Mouse (Mus musculus): Measurements from ENCODE around the gene Prdm16. TPM values are rescaled to one million over a fixed set of nuclear protein-coding genes. Genes with fewer than 3 reads are reported as not detected.

Prdm16 gene
- polyA plus RNA-seq, 1 experiment: not detected

GRCm38 (mm10) chr4:154634001-154634400, 2.7 kb downstream of the Prdm16 start:
- H3K27me3 ChIP-seq (ENCODE audit: control insufficient read depth, insufficient read depth, insufficient read length): no peaks in the 10 kb centered on the region
- no peak for TF ChIP-seq REST (IDR thresholded peaks at IDR 0.05; ENCODE audit: insufficient read depth, insufficient read length)
- H3ac ChIP-seq (ENCODE audit: control insufficient read depth, insufficient read length): no peak overlapping the region
- H3K4me3 ChIP-seq: no peak overlapping the region
- no peaks in the 10 kb centered on the region for H3K36me3 ChIP-seq (ENCODE audit: control insufficient read depth, insufficient read depth)
- H3K4me2 ChIP-seq (ENCODE audit: low read depth): no peak overlapping the region
- H3K79me2 ChIP-seq (ENCODE audit: control insufficient read depth, insufficient read depth): no peaks in the 10 kb centered on the region

GRCm38 (mm10) chr4:154632800-154633764, 3.6 kb downstream of the Prdm16 start:
- no peaks in the 10 kb centered on the region for H3K36me3 ChIP-seq (ENCODE audit: control insufficient read depth, insufficient read depth)
- no peaks in the 10 kb centered on the region for H3K27me3 ChIP-seq (ENCODE audit: control insufficient read depth, insufficient read depth, insufficient read length)
- TF ChIP-seq REST (IDR thresholded peaks at IDR 0.05; ENCODE audit: insufficient read depth, insufficient read length) (no peak), CEBPB (IDR thresholded peaks at IDR 0.05; ENCODE audit: insufficient read depth, poor library complexity, severe bottlenecking) (no peak), POLR2A (IDR thresholded peaks at IDR 0.05; ENCODE audit: insufficient read length, low read depth) (no peak), SRF (IDR thresholded peaks at IDR 0.05; ENCODE audit: control insufficient read depth, insufficient read length, low read depth) (no peak), POLR2AphosphoS2 (IDR thresholded peaks at IDR 0.05; ENCODE audit: insufficient read length, low read depth) (no peak), TCF12 (IDR thresholded peaks at IDR 0.05; ENCODE audit: insufficient read depth, poor library complexity, severe bottlenecking) (no peak), MYOD1 (IDR thresholded peaks at IDR 0.05; ENCODE audit: control insufficient read depth in 1 of 3, insufficient read length in 2 of 3, low read depth in 2 of 3) (no peak), USF1 (IDR thresholded peaks at IDR 0.05; ENCODE audit: low read depth) (no peak), MYOG (IDR thresholded peaks at IDR 0.05; ENCODE audit: control insufficient read depth in 1 of 3, insufficient read depth in 1 of 3, insufficient read length in 2 of 3, low read depth in 2 of 3) (no peak), TCF3 (IDR thresholded peaks at IDR 0.05; ENCODE audit: insufficient read length, low read depth) (no peak), MAX (IDR thresholded peaks at IDR 0.05; ENCODE audit: low read depth) (no peak), E2F4 (IDR thresholded peaks at IDR 0.05; ENCODE audit: insufficient read depth) (no peak)
- H3ac ChIP-seq (ENCODE audit: control insufficient read depth, insufficient read length): no peak overlapping the region
- no peak overlapping the region for H3K4me3 ChIP-seq
- H3K79me2 ChIP-seq (ENCODE audit: control insufficient read depth, insufficient read depth): no peaks in the 10 kb centered on the region
- no peak overlapping the region for H3K4me2 ChIP-seq (ENCODE audit: low read depth)

- Histone ChIP-seq H3K79me2 (ENCODE audit: control insufficient read depth, insufficient read depth) (no peaks in the 10 kb centered on the region), H3K36me3 (ENCODE audit: control insufficient read depth, insufficient read depth) (no peaks in the 10 kb centered on the region), H3K4me2 (ENCODE audit: low read depth) (no peak overlapping the region), H3K27me3 (ENCODE audit: control insufficient read depth, insufficient read depth, insufficient read length) (no peaks in the 10 kb centered on the region), H3K4me3 (no peak overlapping the region), H3ac (ENCODE audit: control insufficient read depth, insufficient read length) (no peak overlapping the region)
- no peak for TF ChIP-seq TCF12 (IDR thresholded peaks at IDR 0.05; ENCODE audit: insufficient read depth, poor library complexity, severe bottlenecking)
- TF ChIP-seq CEBPB (IDR thresholded peaks at IDR 0.05; ENCODE audit: insufficient read depth, poor library complexity, severe bottlenecking): no peak
- no peak for TF ChIP-seq MYOG (IDR thresholded peaks at IDR 0.05; ENCODE audit: control insufficient read depth in 1 of 3, insufficient read depth in 1 of 3, insufficient read length in 2 of 3, low read depth in 2 of 3)
- no peak for TF ChIP-seq REST (IDR thresholded peaks at IDR 0.05; ENCODE audit: insufficient read depth, insufficient read length)
- TF ChIP-seq E2F4 (IDR thresholded peaks at IDR 0.05; ENCODE audit: insufficient read depth): no peak
- TF ChIP-seq MYOD1 (IDR thresholded peaks at IDR 0.05; ENCODE audit: control insufficient read depth in 1 of 3, insufficient read length in 2 of 3, low read depth in 2 of 3): no peak
- no peak for TF ChIP-seq MAX (IDR thresholded peaks at IDR 0.05; ENCODE audit: low read depth)
- TF ChIP-seq USF1 (IDR thresholded peaks at IDR 0.05; ENCODE audit: low read depth): no peak
- no peak for TF ChIP-seq POLR2AphosphoS2 (IDR thresholded peaks at IDR 0.05; ENCODE audit: insufficient read length, low read depth)
- TF ChIP-seq TCF3 (IDR thresholded peaks at IDR 0.05; ENCODE audit: insufficient read length, low read depth): no peak
- no peak for TF ChIP-seq POLR2A (IDR thresholded peaks at IDR 0.05; ENCODE audit: insufficient read length, low read depth)
- no peak for TF ChIP-seq SRF (IDR thresholded peaks at IDR 0.05; ENCODE audit: control insufficient read depth, insufficient read length, low read depth)
Measured at GRCm38 (mm10) chr4:154630763-154631162, 5.9 kb downstream of the Prdm16 start.

- no peak overlapping the region for H3K4me2 ChIP-seq (ENCODE audit: low read depth)
- H3K4me3 ChIP-seq: no peak overlapping the region
- H3K79me2 ChIP-seq (ENCODE audit: control insufficient read depth, insufficient read depth): no peaks in the 10 kb centered on the region
- TF ChIP-seq MYOD1 (IDR thresholded peaks at IDR 0.05; ENCODE audit: control insufficient read depth in 1 of 3, insufficient read length in 2 of 3, low read depth in 2 of 3): no peak
- no peak for TF ChIP-seq TCF12 (IDR thresholded peaks at IDR 0.05; ENCODE audit: insufficient read depth, poor library complexity, severe bottlenecking)
- no peak for TF ChIP-seq MYOG (IDR thresholded peaks at IDR 0.05; ENCODE audit: control insufficient read depth in 1 of 3, insufficient read depth in 1 of 3, insufficient read length in 2 of 3, low read depth in 2 of 3)
- TF ChIP-seq POLR2A (IDR thresholded peaks at IDR 0.05; ENCODE audit: insufficient read length, low read depth): no peak
- TF ChIP-seq USF1 (IDR thresholded peaks at IDR 0.05; ENCODE audit: low read depth): no peak
- TF ChIP-seq SRF (IDR thresholded peaks at IDR 0.05; ENCODE audit: control insufficient read depth, insufficient read length, low read depth): no peak
- no peak for TF ChIP-seq TCF3 (IDR thresholded peaks at IDR 0.05; ENCODE audit: insufficient read length, low read depth)
- TF ChIP-seq MAX (IDR thresholded peaks at IDR 0.05; ENCODE audit: low read depth): no peak
- TF ChIP-seq CEBPB (IDR thresholded peaks at IDR 0.05; ENCODE audit: insufficient read depth, poor library complexity, severe bottlenecking): no peak
- no peak for TF ChIP-seq E2F4 (IDR thresholded peaks at IDR 0.05; ENCODE audit: insufficient read depth)
- no peak for TF ChIP-seq REST (IDR thresholded peaks at IDR 0.05; ENCODE audit: insufficient read depth, insufficient read length)
- no peak for TF ChIP-seq POLR2AphosphoS2 (IDR thresholded peaks at IDR 0.05; ENCODE audit: insufficient read length, low read depth)
- H3K36me3 ChIP-seq (ENCODE audit: control insufficient read depth, insufficient read depth): no peaks in the 10 kb centered on the region
- no peaks in the 10 kb centered on the region for H3K27me3 ChIP-seq (ENCODE audit: control insufficient read depth, insufficient read depth, insufficient read length)
- no peak overlapping the region for H3ac ChIP-seq (ENCODE audit: control insufficient read depth, insufficient read length)
Measured at GRCm38 (mm10) chr4:154627419-154628142, 9.1 kb downstream of the Prdm16 start.

Measured in myocyte (in vitro differentiated cells).